Mouse (Mus musculus): ENCODE measurements at regions not wholly inside any gene's neighbourhood (a gene's known extent, or its start where the extent isn't known, plus 50 kb on each side); places are given as distances from the start of the nearest gene placed in this dataset.

DNA sequence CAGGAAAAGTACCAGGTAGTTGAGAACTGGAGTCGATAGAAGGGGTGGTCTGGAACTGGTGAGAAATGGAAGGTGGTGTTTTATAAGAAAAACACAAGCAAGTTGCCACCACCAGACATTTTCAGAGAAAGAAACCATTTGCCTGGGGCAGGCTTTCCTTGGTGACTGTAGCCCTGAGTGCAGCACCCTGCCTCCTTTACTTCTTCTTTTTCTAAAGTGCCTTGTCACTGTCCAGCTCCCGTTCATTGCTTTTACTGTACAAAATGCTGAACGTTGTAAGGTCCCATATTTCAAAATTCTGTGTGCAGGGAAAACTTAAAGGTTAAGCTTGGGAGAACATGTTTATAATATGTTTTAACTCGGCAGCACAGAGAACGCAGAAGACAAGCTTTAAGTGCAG, 122.9 kb upstream of the Nrp1 start:
- TF ChIP-seq CTCF (IDR thresholded peaks at IDR 0.05; ENCODE audit: extremely low read depth, insufficient read depth, low read length) (no peak), POLR2A (IDR thresholded peaks at IDR 0.05; ENCODE audit: extremely low read depth, insufficient read depth, low read length) (no peak)
- no peaks in the 10 kb centered on the region for H3K4me1 ChIP-seq (ENCODE audit: control insufficient read depth, insufficient read depth, low read length)
- H3K27ac ChIP-seq (ENCODE audit: insufficient read depth, low read length): no peak overlapping the region
- H3K4me3 ChIP-seq (ENCODE audit: insufficient read depth, low read length): no peak overlapping the region

DNA sequence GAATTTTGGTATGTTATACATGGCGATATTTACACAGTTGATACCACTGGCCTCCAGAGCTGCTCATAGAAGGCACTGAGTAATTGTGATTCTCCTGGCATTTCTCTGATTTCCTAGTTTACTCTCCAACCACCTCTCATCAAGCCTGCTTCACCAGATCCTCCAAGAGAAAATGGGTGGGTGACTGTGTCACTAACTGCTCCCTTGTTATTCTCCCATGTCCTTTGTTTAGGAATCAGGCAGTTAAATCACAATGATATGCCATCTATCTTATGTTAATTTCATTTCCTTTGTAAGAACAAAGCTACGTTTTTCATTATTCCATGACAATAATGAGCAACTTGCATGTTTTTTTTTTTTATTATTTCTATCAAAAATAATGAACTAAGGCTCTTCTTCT, 122.3 kb upstream of the Nrp1 start:
- no peak overlapping the region for H3K27ac ChIP-seq (ENCODE audit: insufficient read depth, low read length)
- H3K4me1 ChIP-seq (ENCODE audit: control insufficient read depth, insufficient read depth, low read length): no peaks in the 10 kb centered on the region
- no peak overlapping the region for H3K4me3 ChIP-seq (ENCODE audit: insufficient read depth, low read length)
- TF ChIP-seq CTCF (IDR thresholded peaks at IDR 0.05; ENCODE audit: extremely low read depth, insufficient read depth, low read length): no peak
- no peak for TF ChIP-seq POLR2A (IDR thresholded peaks at IDR 0.05; ENCODE audit: extremely low read depth, insufficient read depth, low read length)

DNA sequence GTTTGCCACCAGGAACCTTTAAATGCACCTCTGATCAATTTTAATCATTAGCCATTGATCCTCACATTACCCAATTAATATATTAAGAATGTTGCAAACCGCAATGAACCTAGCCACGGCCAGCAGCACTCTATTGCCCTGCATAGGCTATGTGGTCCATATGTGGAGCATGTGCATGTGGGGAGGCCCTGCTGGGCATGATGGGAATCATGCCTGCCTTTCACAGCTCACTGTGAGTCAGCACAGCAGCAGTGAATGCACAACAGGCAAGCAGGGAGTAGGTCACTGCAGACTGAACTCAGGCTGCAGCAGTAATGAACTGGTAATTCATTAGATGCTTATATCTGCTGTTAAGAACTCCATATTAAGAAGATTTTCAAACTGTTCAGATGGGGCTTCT, 119.5 kb upstream of the Nrp1 start:
- H3K27ac ChIP-seq (ENCODE audit: insufficient read depth, low read length): no peak overlapping the region
- no peaks in the 10 kb centered on the region for H3K4me1 ChIP-seq (ENCODE audit: control insufficient read depth, insufficient read depth, low read length)
- TF ChIP-seq CTCF (IDR thresholded peaks at IDR 0.05; ENCODE audit: extremely low read depth, insufficient read depth, low read length): no peak
- TF ChIP-seq POLR2A (IDR thresholded peaks at IDR 0.05; ENCODE audit: extremely low read depth, insufficient read depth, low read length): no peak
- no peak overlapping the region for H3K4me3 ChIP-seq (ENCODE audit: insufficient read depth, low read length)

DNA sequence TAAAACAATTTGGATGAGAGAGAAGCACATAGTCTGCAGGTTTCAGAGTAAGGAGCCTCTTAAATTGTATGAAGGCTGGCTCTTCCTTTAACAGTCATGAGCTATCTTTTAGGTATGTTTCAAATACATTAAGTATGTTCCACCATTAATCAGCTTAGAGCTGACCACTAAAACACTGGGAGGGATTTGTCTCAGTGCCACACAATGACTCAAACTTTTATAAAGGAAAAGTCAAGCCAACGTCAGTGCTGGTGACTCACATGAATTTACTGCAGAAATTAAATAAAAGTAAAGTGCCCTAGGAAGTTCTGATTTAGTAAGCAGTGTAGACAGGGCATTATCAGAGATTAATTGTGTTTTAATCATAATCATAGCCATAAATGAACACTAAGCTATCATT, 118.6 kb upstream of the Nrp1 start:
- Histone ChIP-seq H3K4me1 (ENCODE audit: control insufficient read depth, insufficient read depth, low read length) (no peaks in the 10 kb centered on the region), H3K27ac (ENCODE audit: insufficient read depth, low read length) (no peak overlapping the region), H3K4me3 (ENCODE audit: insufficient read depth, low read length) (no peak overlapping the region)
- TF ChIP-seq CTCF (IDR thresholded peaks at IDR 0.05; ENCODE audit: extremely low read depth, insufficient read depth, low read length) (no peak), POLR2A (IDR thresholded peaks at IDR 0.05; ENCODE audit: extremely low read depth, insufficient read depth, low read length) (no peak)

DNA sequence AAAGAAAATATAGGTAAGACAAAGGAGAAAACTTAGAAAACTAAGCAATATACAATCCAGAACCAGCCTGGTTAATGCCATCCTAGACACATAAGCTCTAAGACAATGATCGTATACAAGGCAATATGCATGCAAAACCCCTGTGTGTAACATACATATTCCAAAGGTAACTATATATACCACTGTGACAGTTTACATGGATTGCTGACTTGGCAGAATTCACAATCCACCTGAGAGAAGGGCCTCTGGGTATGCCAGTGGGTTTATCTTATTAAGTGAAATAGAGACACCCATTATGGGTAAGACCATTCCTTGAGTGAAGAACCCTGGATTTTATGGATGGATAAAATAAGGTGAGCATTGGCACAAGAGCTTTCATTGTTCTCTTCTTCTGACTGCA, 117.2 kb upstream of the Nrp1 start:
- Histone ChIP-seq H3K4me1 (ENCODE audit: control insufficient read depth, insufficient read depth, low read length) (no peaks in the 10 kb centered on the region), H3K4me3 (ENCODE audit: insufficient read depth, low read length) (no peak overlapping the region), H3K27ac (ENCODE audit: insufficient read depth, low read length) (no peak overlapping the region)
- no peak for TF ChIP-seq POLR2A (IDR thresholded peaks at IDR 0.05; ENCODE audit: extremely low read depth, insufficient read depth, low read length)
- TF ChIP-seq CTCF (IDR thresholded peaks at IDR 0.05; ENCODE audit: extremely low read depth, insufficient read depth, low read length): no peak

DNA sequence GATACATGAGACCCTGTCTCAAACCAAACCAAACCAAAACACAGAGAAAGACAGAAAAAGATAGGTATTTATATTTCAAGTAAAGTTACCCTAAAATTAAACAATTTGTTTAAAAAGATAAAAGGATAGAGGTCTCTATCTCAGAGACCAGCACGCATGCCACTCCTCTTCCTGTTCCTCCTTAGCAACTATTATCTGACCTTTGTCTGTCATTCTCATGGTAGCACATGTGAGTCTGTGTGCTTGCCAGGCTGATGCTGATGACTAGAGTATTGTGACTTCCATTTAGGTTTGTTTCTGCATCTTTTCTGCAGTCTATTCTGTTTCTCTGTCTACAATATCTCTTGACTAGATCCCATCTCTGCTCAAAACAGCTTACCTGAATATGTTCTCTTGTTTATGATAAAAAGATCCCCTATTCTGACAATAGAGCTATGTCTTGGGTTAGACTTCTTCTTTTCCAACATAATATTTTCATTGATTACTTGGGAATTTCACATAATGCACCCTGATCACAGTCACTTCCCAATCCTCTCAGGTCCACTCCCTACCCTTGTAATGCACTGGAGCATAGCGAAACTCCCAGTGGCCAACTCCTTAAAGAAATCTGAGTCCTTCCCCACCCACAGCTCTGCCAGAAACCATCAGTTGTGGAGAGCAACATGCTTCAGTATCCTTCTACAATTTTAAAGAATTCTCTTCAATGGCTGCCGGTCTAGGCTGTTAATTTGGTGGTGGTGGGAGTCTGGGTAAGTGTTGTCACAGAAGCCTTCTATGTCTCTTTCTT, 115.7 kb upstream of the Nrp1 start:
- no peaks in the 10 kb centered on the region for H3K4me1 ChIP-seq (ENCODE audit: control insufficient read depth, insufficient read depth, low read length)
- H3K27ac ChIP-seq (ENCODE audit: insufficient read depth, low read length): no peak overlapping the region
- no peak overlapping the region for H3K4me3 ChIP-seq (ENCODE audit: insufficient read depth, low read length)
- TF ChIP-seq POLR2A (IDR thresholded peaks at IDR 0.05; ENCODE audit: extremely low read depth, insufficient read depth, low read length): no peak
- TF ChIP-seq CTCF (IDR thresholded peaks at IDR 0.05; ENCODE audit: extremely low read depth, insufficient read depth, low read length): no peak

DNA sequence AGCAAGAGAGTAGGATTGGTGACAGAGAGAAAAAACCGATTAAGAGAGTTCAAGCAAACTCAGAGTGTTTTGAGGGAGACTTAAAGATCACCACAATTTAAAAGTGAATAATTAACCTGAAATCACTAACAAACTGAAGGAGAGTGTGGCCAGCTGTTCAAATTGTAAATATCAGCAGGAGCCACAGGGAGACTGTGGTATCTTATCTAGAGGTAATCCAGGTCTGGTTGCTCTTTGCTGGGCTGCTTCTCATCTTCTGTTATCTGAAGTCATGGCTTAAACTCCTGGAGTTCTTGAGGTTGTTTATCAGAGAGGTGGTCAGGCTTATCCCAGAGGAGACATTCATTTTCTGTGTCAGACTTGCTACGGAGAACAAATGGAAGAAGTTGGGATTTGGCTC, 106.7 kb upstream of the Nrp1 start:
- H3K27ac ChIP-seq (ENCODE audit: insufficient read depth, low read length): no peak overlapping the region

DNA sequence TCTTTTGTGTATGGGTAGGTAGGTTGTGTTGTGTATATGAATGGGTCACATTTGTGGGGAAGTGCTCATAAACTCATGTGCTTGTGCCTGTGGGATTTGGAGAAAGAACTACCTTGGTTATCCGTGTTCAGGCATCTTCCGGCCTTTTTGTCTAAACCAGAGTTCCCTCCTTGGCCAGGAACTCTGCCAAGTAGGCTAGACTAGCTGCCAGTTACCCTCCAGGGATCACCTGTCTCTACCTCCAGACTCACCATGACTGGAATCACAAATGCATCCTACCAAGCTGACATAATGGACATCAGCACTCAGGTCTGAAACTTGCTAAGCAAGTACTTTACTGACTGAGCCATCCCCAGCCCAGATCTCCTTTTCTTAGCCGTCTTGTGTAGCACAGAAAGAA, 97.6 kb upstream of the Nrp1 start:
- TF ChIP-seq POLR2A (IDR thresholded peaks at IDR 0.05; ENCODE audit: extremely low read depth, insufficient read depth, low read length): no peak
- TF ChIP-seq CTCF (IDR thresholded peaks at IDR 0.05; ENCODE audit: extremely low read depth, insufficient read depth, low read length): no peak
- Histone ChIP-seq H3K4me1 (ENCODE audit: control insufficient read depth, insufficient read depth, low read length) (no peaks in the 10 kb centered on the region), H3K4me3 (ENCODE audit: insufficient read depth, low read length) (no peak overlapping the region), H3K27ac (ENCODE audit: insufficient read depth, low read length) (no peak overlapping the region)

More for the DNA sequence above, 106.7 kb upstream of the Nrp1 start:
- Histone ChIP-seq H3K4me3 (ENCODE audit: insufficient read depth, low read length) (no peak overlapping the region), H3K4me1 (ENCODE audit: control insufficient read depth, insufficient read depth, low read length) (no peaks in the 10 kb centered on the region)
- TF ChIP-seq CTCF (IDR thresholded peaks at IDR 0.05; ENCODE audit: extremely low read depth, insufficient read depth, low read length): no peak
- no peak for TF ChIP-seq POLR2A (IDR thresholded peaks at IDR 0.05; ENCODE audit: extremely low read depth, insufficient read depth, low read length)

DNA sequence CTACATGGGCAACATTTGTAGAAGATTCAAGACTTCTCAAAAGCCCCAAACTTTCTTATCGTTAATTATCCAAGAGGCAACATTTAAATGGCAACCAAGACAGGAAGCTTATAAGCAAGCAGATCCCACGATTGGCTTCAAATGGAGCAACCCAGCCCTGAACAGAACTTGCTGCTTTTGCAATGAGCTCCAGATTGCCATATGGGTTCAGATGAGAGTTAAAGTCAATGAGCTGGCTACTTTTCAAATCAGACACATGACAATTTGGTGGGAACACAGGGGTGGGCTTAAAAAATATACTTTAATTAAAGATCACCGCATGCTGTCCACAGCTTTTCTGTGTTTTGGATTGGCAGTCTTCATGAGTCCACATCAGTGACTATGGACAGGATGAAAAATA, 97.0 kb upstream of the Nrp1 start:
- no peak overlapping the region for H3K27ac ChIP-seq (ENCODE audit: insufficient read depth, low read length)
- H3K4me1 ChIP-seq (ENCODE audit: control insufficient read depth, insufficient read depth, low read length): no peaks in the 10 kb centered on the region
- TF ChIP-seq POLR2A (IDR thresholded peaks at IDR 0.05; ENCODE audit: extremely low read depth, insufficient read depth, low read length) (no peak), CTCF (IDR thresholded peaks at IDR 0.05; ENCODE audit: extremely low read depth, insufficient read depth, low read length) (no peak)
- H3K4me3 ChIP-seq (ENCODE audit: insufficient read depth, low read length): no peak overlapping the region

DNA sequence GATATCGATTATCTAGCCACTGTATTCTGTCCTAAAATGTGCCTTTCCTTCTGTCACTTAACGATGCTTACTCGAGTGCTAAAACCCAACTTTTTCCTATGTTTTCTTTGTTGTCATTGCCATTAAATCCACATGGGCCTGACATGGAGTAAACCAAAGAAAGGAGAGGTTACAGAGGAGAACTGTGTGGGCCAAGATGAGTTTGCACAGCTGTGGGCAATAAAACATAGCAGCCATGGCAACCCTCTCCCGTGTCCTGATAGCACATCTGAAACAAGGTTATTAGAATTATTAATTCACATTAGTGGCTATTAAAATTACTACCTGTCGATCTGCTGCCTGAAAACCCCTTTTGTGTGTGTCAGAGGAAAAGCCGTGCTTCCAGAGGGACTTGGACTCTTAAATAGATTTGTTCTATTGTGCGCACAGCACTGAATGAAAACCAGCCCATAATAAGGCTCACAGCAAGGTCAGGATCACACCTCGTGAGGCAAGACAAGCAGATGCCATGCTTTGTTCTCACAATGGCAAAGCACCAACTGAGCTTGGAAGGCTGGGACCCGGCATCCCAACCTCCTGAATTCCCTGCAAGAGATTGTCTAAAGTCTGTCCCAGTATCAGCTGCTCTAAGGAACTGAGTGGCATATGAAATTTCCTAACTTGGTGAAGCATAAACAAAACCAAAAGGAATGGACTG, 95.0 kb upstream of the Nrp1 start:
- Histone ChIP-seq H3K27ac (ENCODE audit: insufficient read depth, low read length) (no peak overlapping the region), H3K4me1 (ENCODE audit: control insufficient read depth, insufficient read depth, low read length) (no peaks in the 10 kb centered on the region)
- TF ChIP-seq POLR2A (IDR thresholded peaks at IDR 0.05; ENCODE audit: extremely low read depth, insufficient read depth, low read length) (no peak), CTCF (IDR thresholded peaks at IDR 0.05; ENCODE audit: extremely low read depth, insufficient read depth, low read length) (no peak)

More for the DNA sequence above, 95.0 kb upstream of the Nrp1 start:
- H3K4me3 ChIP-seq (ENCODE audit: insufficient read depth, low read length): no peak overlapping the region

Data from cortical plate, adult 2 months (tissue).